Mouse (Mus musculus) MEL-GATA-1-ER (cell line): ENCODE results near the gene Tiprl.

Experiments used
- DNase-seq: peaks from one replicate; pipeline ENCODE4 v3.0.0-alpha.2; 2012; ENCODE audit warnings: low read depth; ENCODE audit errors: extremely low read depth

Tiprl gene

DNA sequence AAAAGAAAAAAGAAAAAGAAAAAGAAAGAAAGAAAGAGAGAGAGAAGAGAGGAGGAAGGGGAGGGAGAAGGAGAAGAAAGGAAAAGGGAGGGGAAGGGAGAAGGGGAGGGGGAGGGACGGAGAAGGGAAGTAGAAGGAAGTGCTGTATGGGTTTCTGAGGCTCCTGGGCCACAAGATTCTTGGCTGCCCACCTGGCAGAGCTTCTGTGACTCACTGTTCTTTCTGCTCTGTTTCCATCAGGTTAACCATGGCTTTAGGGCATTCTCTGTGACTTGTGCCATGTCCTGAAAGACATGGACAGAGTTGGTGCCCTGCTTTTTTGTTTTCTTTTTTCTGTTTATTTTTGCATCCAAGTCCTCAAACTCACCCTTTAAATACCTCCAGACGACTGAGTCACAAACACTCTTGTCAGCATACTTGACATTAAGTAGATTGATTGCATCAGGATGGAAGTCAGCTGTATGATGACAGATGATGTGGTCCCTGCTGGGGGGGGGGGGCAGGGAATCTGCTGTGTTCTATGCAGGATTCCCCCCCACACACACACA is 33.2 kb downstream of the Tiprl start:
- no peak for DNase-seq

DNA sequence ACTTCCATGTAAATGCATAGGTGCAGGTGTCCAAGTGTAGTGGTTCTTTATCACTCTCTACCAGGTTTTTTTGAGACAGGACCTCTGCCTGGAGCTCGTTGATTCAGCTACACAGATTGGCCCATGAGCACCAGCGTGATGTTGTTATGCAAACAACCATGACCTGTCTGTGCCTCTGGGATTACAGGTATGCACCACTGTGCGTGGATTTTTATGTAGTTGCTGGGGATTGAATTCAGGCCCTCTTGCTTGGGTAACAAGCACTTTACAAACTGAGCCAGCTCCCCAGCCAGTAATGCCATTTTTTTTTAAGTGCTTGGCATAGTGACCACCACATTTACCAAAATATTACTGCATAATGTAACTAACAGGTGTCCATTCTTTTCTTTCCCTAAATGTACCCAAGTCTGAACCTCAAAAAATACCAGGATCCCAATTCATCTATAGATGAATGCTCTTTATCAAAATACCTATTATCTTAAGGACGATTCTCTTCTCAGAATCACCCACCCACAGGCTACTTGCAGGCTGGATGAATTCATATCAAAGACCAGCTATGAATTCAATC is 35.3 kb downstream of the Tiprl start:
- no peak for DNase-seq

DNA sequence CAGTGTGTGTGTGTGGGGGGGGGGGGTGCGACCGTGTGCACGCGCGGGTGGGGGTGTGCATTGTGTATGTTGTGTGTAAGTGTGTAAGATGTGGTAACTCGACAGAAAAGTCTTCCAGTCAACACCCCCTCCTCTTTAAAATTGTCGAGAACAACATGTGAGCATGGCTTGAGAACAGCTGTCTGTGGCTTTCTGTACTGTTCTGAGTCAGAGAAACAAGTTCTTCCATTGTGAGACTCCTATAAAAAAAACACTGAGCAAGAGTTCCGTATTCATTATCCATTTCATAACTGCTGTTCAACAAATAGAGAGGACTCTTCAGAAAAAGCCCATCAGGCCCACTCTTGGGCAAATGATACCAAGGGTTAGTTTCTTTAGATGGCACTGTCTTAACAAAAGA is 36.0 kb downstream of the Tiprl start:
- no peak for DNase-seq

DNA sequence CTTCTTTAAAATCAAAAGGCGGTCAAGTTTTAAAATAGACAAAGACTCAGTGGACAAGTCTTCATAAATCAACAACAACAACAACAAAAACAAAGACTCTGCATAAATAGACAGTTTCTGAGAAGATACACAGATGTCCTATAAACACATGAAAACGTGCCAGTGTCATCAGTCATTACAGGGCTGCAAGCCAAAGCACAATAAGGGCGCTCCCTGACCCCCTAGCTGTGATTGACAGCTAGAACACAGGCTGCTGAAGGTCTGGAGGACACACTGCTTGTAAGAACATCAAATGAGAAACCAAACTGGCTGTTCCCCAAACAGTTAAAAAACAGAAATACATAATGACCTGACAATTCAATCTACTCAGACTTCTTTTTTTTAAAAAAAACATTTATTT is 37.2 kb downstream of the Tiprl start:
- no peak for DNase-seq

DNA sequence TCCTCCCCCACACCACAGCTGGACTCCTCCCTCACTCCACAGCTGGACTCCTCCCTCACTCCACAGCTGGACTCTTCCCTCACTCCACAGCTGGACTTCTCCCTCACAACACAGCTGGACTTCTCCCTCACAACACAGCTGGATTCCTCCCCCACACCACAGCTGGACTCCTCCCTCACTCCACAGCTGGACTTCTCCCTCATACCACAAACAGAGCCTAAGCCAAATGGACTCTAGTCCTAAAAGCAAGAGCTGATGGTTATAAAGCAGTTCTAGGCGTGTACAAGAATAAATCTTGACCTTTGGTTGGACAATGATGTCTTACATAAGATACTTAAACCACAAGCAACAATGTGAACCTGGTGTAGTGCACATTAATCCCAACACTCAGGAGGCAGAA is 37.8 kb downstream of the Tiprl start:
- no peak for DNase-seq

DNA sequence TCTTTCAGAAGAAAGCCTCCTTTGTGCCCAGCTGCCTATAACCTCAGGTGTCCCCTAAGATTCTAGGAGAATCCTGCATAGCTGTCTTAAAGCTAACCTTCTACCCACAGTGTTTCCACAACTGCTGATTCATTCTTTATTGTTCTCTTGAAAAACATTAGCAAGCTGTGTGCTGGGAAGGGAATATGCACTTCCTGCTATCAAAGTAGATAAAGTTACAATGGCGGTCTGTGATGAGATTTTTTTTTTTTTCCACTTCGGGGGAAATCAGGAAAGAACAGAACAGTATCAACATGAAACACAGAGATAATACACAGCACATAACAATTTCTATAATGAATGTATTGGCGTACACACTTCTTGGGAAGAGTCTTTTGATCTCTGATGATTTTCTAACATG is 38.9 kb downstream of the Tiprl start:
- DNase-seq = peak; percentile 25

DNA sequence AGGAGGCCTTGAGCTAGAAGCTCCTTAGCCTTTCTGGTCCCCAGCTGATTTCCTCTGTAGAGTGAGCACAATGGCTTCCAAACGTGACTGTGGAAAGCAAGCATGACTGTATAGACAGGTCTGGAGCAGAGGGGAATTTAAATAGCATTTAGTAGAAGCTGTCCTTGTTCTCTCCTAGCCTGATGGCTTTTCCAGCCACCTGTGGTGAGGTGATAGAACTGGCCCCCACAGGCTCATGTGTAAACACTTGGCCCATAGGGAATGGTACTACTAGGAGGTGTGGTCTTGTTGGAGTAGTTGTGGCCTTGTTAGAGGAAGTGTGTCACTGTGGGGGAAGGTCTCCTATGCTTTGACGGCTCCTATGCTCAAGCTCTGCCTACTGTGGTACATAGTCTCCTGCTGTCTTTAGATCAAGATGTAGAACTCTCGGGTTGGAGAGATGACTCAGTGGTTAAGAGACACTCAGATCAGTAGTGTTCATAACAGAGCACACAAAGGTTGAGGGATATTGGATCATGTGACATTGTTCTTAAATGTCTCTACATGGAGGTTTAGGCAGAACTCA is 41.3 kb downstream of the Tiprl start:
- DNase-seq = peak; percentile 36

DNA sequence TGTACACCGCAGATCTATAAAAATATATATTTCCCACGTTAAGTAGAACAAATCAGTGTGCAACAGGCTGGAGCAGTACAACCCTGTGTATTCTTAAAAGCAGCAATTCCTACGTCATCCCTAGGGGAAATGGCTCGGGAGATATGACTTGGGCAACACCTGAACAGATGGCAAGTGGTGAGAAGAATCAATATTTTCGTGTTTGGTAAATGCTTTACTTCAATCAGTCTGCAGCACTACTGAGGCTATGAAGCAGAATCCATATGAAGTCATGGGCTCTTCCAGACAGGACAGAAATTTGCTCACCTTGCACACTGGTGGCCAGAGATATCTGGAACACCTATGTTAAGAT is 42.2 kb downstream of the Tiprl start:
- no peak for DNase-seq

DNA sequence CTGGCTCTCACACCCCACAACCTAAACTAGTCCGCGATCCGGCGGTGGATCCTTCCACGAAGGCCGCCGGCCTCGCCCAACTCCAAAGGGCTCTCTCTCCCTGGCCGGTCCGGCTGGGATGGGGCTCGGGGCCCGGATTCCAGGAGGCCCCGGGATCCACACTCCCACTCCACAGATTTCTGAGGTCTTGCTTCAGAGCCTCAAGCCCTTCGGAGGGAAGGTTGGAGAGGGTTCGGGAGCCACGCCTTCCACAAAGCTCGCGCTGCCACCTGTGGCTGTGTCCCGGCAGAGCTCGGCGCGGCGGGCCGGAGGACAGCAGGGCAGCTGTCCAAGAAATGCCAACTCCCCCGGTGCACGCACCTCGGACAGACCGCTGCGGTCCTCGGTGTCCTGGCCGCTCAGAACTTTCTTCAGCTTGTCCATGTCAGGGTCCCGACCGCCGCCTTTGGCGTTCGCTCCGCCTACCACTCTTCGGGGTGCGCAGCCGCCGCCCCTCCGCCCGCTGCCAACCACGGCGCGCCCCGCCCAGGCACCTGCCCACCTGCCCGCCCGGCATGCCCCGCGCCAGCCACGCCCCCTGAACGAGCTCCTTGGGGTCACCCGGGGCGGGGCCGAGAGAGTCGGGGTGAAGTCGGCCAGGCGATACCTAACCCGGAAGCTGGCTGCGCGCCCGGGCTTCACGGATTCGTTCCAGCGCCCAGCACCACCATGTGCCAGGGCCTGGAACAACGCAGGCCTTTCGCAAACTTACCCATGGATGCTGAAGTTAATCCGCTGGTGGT is 42.7 kb downstream of the Tiprl start, which contains the start of gene Sft2d2:
Gene Sft2d2 (minus strand): TSS at position 559 of the 782 bp plus-strand sequence.
- DNase-seq = peak; percentile 65

DNA sequence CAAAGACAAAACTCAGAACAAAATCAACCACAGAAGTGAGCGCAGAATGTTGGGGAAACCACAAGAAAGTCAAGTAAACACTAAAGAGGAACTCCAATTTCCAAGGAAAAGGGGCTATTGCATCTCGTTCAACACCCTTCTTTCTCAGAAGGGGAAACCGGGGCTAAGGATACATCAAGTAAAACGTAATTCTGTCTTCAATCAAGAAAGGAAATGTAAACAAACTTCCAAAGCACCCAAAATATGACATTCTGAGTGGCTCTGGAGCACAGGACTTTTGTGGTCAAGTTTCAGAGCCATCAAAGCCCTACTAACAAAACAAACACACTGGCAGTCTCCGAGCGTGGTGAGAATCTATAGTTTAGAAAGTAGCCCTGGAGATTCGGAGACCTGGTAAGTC is 43.4 kb downstream of the Tiprl start:
- peak; percentile 52 for DNase-seq

DNA sequence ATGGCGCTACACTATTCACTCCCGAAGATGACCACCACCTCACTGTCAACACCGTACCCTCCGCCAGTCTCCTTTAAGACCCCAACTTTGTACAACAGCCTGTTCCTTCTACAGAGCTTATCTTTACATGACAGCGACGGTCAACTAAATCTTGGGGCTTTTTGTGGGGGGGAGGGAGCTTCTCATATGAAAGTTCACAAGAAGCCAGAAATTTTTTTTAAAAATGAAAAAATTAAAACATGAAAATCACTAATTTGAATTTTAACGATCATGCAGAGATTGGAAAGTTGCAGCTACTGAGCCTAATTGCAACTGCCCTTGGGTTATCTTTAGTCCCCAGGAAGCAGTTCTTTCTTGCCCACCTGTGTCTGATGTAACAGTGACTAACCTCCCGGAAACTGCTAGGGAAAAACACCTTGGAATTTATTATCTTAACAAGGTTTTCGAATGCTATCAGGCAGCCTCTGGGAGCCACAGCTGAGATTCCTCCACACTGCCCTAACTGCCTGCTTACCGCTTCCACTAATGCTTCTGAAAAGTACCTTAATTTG is 44.0 kb downstream of the Tiprl start:
- peak; percentile 19 for DNase-seq

DNA sequence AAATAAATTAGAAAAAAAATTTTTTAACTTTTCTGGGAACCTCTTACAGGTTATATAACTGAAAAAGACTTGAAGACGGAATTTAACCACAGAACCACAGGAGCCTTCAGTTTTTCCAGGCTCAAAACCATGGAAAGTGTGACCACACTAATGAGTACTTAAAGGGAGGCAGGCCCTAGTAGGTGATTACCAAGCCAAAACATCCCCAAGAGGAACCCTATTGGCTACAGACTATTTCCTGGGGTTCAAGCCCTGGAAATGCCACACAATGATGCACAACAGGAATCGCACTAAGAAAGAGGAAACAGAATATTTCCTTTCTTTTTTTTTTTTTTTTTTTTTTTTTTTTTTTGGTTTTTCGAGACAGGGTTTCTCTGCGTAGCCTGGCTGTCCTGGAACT is 44.7 kb downstream of the Tiprl start:
- no peak for DNase-seq

DNA sequence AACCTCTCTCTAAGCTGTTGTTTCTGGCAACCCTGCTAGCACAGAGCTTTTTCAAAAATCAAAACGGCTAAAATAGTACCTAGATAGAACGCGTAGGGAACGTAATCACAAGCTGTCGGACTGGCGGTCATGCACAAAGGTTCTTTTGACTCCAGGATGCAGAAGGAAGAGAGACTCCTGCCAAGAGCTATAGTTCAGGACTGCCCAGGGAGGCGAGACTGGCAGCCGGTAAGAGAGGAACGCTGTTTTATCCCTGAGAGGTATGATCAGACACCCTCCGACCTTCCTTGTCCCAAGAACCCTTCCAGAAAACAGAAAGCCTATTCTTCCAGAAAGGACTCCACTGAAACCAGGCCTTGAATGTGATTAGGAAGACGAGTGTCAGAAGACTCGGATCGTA is 45.2 kb downstream of the Tiprl start:
- no peak for DNase-seq

DNA sequence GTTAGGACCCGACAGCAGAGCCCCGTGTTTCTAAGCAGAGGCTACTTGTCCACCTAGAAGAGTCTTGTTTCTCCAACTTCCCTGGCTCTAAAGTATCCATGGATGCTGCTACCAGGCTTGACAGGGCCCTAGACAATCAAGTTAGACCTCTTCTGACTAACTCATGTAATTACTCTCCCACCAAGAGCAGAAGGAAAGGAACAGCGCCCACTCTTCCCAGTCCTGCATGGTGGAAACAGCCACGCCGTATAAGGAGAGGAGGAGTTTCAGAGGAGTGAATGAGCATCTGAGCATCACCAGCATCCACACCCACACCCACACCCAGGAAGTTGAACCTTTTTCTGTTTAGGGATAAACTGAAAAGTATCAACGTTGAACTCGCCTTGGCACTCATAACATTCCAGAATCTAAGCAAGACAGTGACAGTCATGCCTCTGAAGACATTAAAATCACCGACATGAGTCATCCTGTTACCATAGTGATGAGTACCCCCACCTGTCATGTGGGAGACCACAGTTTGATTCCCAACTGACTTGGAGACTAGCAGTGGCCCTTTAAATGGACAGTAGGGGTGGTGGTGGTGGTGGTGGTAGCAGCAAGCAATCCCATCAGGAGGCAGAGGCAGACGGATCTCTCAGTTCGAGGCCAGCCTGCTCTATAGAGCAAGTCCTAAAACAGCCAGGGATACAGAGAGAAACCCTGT is 46.1 kb downstream of the Tiprl start:
- DNase-seq = no peak

DNA sequence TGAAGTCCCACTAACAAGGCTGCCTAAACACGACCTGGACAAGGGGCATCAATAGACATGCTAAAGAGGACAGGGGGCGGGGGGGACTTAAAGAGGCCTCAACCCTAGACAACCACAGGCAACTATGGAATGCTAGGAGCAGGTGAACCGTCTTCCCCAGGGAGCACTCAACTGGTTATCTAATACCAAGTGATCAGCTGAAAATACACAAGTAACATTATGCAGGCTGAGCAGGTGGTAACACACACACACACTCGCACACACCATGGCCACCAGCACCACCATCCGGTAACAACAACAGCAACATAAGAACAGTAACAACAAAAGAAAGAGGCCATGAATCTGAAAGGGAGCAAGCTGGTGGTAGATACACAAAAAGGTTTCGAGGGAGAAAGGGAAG is 46.7 kb downstream of the Tiprl start:
- no peak for DNase-seq

DNA sequence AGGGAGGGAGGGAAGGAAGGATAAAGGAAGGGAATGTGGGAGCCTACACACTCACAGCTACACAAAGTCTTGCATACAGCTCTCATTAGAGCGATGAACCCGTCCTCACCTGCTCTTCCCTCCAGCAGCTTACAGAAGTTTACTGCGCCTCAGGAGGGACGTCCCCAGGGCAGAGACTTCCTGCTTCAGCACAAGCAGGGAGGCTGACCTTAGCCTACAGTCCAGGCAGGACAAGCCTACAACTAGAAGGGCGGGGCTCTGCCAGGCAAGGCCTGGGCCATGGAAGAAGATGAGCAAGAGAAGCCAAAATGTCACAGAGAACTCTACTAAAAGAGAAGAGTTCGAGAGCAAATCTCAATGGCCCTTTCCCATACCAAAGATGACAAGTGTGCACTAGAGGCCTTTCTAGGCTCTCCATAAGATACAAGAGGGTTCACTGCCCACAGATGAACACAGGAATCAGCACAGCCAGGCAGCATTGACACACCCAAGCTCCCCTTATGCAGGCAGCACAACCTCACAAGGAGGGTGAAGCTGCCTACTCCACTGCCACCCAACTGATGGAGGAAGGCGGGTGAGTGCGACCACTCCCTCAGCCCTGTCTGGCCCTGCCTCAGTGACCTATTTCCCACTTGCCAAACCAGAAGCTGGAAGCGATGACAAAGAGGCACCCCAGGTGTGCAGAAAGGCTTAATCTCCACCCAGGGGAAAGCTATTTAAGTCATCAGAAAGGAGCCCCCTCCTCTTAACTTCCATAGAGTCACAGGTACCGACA is 47.8 kb downstream of the Tiprl start:
- no peak for DNase-seq

DNA sequence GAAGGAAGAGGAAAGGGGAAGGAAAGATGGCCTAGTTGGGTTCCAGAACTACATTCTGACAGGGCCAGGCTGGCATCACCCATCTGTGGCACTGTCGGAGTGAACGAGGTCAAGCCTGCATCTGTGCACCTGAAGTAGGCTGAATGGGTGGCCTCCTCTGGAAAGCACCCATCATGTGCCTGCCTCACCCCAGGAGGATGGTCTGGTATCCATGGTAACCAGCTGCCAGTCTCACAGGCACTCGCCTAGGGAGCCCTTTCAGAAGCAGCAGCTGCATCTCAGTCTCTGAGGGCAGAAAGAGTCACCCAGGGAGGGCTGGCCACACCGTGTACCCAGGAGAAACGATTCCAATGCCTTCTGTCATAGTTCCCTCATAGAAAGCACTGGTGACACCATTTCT is 49.4 kb downstream of the Tiprl start:
- DNase-seq = no peak

DNA sequence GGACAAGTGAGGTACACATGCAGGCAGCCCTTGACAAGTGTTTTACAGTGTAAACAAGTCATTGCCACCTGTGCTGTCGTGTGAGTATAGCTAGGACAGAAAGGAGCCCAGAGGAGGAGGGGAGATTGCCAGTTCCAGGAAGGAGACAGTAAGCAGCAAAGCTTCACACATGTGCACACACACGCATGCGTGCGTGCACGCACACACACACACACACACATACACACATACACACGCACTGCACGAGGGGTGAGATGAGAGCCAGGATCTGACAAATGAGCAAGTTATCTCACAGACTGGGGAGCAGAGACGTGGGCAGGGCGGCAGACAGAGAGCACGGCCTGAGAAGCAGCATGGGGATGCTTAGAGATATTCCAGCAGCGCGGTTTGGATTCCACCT is 50.3 kb downstream of the Tiprl start:
- no peak for DNase-seq

DNA sequence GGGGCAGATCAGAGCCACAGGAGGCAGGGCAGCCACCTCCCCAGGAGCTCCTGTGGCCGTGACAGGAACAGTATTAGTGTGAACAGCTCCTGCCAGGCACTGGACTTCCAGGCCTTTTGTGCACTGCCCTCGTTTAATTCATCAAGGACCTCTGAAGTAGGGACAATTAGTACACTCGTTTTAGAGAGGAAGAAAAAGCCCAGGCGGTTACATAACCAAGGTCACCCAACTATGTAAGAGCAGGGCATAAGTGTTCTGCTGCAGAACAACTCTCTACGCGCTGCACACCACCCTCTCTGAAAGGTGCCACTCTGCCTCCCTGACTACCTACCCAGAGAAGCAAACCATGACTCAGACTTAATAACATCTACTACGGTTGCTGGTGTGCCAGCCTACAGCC is 51.7 kb downstream of the Tiprl start:
- no peak for DNase-seq

DNA sequence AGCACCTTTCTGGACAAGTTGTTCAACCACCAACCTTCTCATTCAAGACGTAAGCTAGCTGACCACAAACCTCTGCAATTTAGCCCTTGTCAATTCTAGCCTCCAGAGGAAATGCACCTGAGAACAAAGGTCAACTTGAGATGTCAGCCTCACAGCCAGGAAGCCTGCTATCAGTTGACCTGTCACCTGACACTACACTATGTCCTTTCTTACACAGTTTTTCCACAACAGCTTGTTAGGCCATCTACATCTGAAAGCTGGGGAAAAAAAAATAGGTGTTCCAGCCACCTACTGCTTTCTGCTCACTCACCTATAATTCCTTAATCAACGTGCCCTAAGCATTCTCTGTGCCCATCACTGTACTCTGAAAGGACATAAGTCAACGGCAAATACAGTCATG is 52.6 kb downstream of the Tiprl start:
- no peak for DNase-seq

DNA sequence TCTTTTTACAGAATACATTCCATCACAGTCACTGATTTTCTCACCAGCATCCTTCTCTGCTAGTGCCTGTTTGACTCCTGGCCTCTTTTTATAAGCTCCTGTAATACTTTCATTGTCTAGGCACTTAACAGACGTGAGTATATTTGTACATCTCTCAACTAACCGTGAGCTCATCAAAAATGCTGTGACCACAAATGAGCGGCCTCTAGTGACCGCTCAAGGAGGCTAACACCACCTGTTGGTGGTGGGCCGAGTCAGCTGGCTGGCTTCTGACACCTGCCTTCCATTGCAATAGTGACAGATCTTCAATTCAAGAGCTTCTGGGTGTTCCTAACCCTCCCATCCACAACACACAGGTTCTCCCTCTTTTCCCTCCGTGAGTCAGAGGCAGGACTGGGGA is 53.4 kb downstream of the Tiprl start:
- DNase-seq = no peak
